Mouse (Mus musculus) liver, adult 2 months (tissue): Measurements from ENCODE around the gene Tas2r120.
"Not testable (repeated sequence)": the region's sequence is repeated elsewhere in the genome, so short reads cannot be mapped to it uniquely, and the experiment has no call there.

Source experiments
- CTCF ChIP-seq: fragments of 200-500 bp; IDR thresholded peaks from 2 replicates; pipeline ENCODE4 v1.5.1; 2011; ENCODE audit warnings: low read depth, low read length, control low read depth
- POLR2A ChIP-seq: fragments of 200-500 bp; IDR thresholded peaks from 2 replicates; pipeline ENCODE4 v1.6.1; 2011; ENCODE audit warnings: low read length, control low read depth; ENCODE audit not compliant: insufficient read depth; ENCODE audit errors: extremely low read depth

- not testable (repeated sequence) for TF ChIP-seq POLR2A, CTCF
These were observed 34.8 kb downstream of the Tas2r120 start for GRCm38 (mm10) chr6:132691596-132691995.
